Mouse (Mus musculus) olfactory bulb, adult 2 months (tissue): Measurements from ENCODE around the gene Xkr7.

Source experiments
- CTCF ChIP-seq: fragments of 200-500 bp; IDR thresholded peaks from 2 replicates; pipeline ENCODE4 v1.5.1; 2012; ENCODE audit warnings: low read depth, mild to moderate bottlenecking, low read length, moderate library complexity; ENCODE audit not compliant: insufficient read depth
- POLR2A ChIP-seq: fragments of 200-500 bp; IDR thresholded peaks from 2 replicates; pipeline ENCODE4 v1.6.1; 2012; ENCODE audit warnings: mild to moderate bottlenecking, low read depth, low read length, moderate library complexity; ENCODE audit not compliant: insufficient read depth

GRCm38 (mm10) chr2:153055270-153055920 is 23.7 kb downstream of the Xkr7 start:
- TF ChIP-seq CTCF (no peak), POLR2A (no peak)
